Mouse (Mus musculus) kidney, postnatal 0 days (tissue): Measurements from ENCODE around the gene Mapkap1. TPM values are rescaled to one million over a fixed set of nuclear protein-coding genes. Genes with fewer than 3 reads are reported as not detected.

Experiments used
- ATAC-seq: fragments of 200-750 bp; cut with Nextera tagmentation; replicated peaks from 2 replicates; pipeline ENCODE4 v1.8.0; 2017; ENCODE audit warnings: low read depth, moderate number of reproducible peaks, moderate TSS enrichment, moderate library complexity; ENCODE audit not compliant: low FRiP score
- DNase-seq: peaks from one replicate; pipeline ENCODE4 v3.0.0-alpha.2; 2016; ENCODE audit warnings: low spot score
- H3K27ac ChIP-seq: fragments of 300-500 bp; sonication (generic); 2 replicates; pipeline ENCODE4 v1.5.1; 2014; ENCODE audit warnings: mild to moderate bottlenecking
- H3K27me3 ChIP-seq: fragments of 300-500 bp; sonication (generic); 2 replicates; pipeline ENCODE4 v1.6.1; 2014; ENCODE audit warnings: low read length, mixed read lengths; ENCODE audit not compliant: insufficient read depth
- H3K36me3 ChIP-seq: fragments of 300-500 bp; sonication (generic); 2 replicates; pipeline ENCODE4 v1.6.1; 2014; ENCODE audit warnings: low read length, mixed read lengths; ENCODE audit not compliant: insufficient read depth
- H3K4me1 ChIP-seq: fragments of 300-500 bp; sonication (generic); replicated peaks from 2 replicates; pipeline ENCODE4 v1.6.1; 2014; ENCODE audit warnings: antibody characterized with exemption, low read length, mixed read lengths; ENCODE audit not compliant: insufficient read depth
- H3K4me2 ChIP-seq: fragments of 300-500 bp; sonication (generic); 2 replicates; pipeline ENCODE4 v1.6.1; 2014; ENCODE audit warnings: mild to moderate bottlenecking, low read length, moderate library complexity, mixed read lengths
- H3K4me3 ChIP-seq: fragments of 300-500 bp; sonication (generic); replicated peaks from 2 replicates; pipeline ENCODE4 v1.5.1; 2014; ENCODE audit warnings: low read depth, low read length
- H3K9ac ChIP-seq: fragments of 300-500 bp; sonication (generic); 2 replicates; pipeline ENCODE4 v1.6.1; 2014; ENCODE audit warnings: low read depth, low read length
- H3K9me3 ChIP-seq: fragments of 300-500 bp; sonication (generic); replicated peaks from 2 replicates; pipeline ENCODE4 v1.6.1; 2016; ENCODE audit warnings: low read length, inconsistent platforms, mixed read lengths
- CTCF ChIP-seq: IDR thresholded peaks from 2 replicates; pipeline ENCODE4 v1.5.1; 2016; ENCODE audit warnings: antibody characterized with exemption, low read depth, mild to moderate bottlenecking, moderate library complexity
- WGBS: fragments of 180-500 bp; shearing (Covaris S2); extraction: QIAGEN DNeasy Blood & Tissue Kit; methylation state at CpG from one replicate; pipeline ENCODE4 v1.1.7; 2014; 5-methylcytosine and 5-hydroxymethylcytosine counted together
- polyA plus RNA-seq: library from polyadenylated mRNA; unstranded; fragments of >200 nt; fragmentation: Nextera tagmentation; extraction: Ambion mirVana; gene quantifications from 2 replicates; pipeline ENCODE4 v1.2.1, GENCODE M21; 2015

The Mapkap1 gene
- polyA plus RNA-seq, 1 experiment from 2014 or later, result 92.3 TPM

- ATAC-seq (no peak), DNase-seq (no peak)
- 77% methylated on average over 3 of the region's 3 CpGs for WGBS
- Histone ChIP-seq H3K27ac (no peak overlapping the region), H3K4me1 (peaks cover 5% of the 10 kb centered on the region; the same call in 1 of the 2 replicates), H3K4me2 (no peak overlapping the region), H3K36me3 (no peaks in the 10 kb centered on the region), H3K9me3 (no peaks in the 10 kb centered on the region), H3K9ac (no peak overlapping the region), H3K4me3 (no peak overlapping the region), H3K27me3 (no peaks in the 10 kb centered on the region)
- no peak for TF ChIP-seq CTCF
These were observed 139.7 kb downstream of the Mapkap1 start for GRCm38 (mm10) chr2:34546176-34546677.

- ATAC-seq (no peak), DNase-seq (no peak)
- no peaks in the 10 kb centered on the region for H3K27me3 ChIP-seq
- no peak for TF ChIP-seq CTCF
- no peak overlapping the region for H3K4me2 ChIP-seq
- H3K4me1 ChIP-seq, result peaks cover 11% of the 10 kb centered on the region; the same call in 1 of the 2 replicates
- H3K9ac ChIP-seq, result no peak overlapping the region
- no peaks in the 10 kb centered on the region for H3K36me3 ChIP-seq
- WGBS, result 89% methylated on average over 4 of the region's 4 CpGs
- H3K9me3 ChIP-seq, result no peaks in the 10 kb centered on the region
- no peak overlapping the region for H3K27ac ChIP-seq
- no peak overlapping the region for H3K4me3 ChIP-seq
These were observed 140.9 kb downstream of the Mapkap1 start for GRCm38 (mm10) chr2:34547516-34547915.

DNA sequence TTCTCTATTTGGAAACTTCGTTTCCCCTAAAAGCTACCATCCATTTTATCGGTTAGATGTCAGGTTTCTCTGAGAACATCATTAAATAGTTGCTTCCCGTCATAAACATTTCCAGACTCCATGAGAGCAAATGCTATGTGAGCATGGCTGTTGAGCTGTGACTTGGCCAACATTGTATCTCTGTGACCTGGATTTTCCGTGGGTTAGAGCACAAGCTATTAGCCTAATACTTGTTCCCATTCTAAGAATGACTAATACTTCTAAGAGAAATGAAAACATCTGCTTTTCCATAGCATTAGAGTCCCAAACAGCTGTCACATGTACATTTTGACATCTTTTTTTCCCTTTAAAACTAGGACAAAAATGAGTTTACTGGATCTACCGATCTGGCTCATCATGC is 142.4 kb downstream of the Mapkap1 start:
- no peak overlapping the region for H3K4me3 ChIP-seq
- no peak overlapping the region for H3K27ac ChIP-seq
- no peaks in the 10 kb centered on the region for H3K9me3 ChIP-seq
- no peak overlapping the region for H3K9ac ChIP-seq
- H3K4me2 ChIP-seq, result no peak overlapping the region
- ATAC-seq (no peak), DNase-seq (peak; percentile 54)
- WGBS, result 76% methylated on average over 5 of the region's 5 CpGs
- H3K36me3 ChIP-seq, result no peaks in the 10 kb centered on the region
- H3K27me3 ChIP-seq, result no peaks in the 10 kb centered on the region
- TF ChIP-seq CTCF, result no peak
- H3K4me1 ChIP-seq, result peaks cover 11% of the 10 kb centered on the region; the same call in 1 of the 2 replicates

GRCm38 (mm10) chr2:34549469-34549868 is 142.9 kb downstream of the Mapkap1 start:
- 65% methylated on average over 7 of the region's 7 CpGs for WGBS
- no peak for TF ChIP-seq CTCF
- no peak for ATAC-seq
- H3K27ac ChIP-seq, result peak overlapping the region; percentile 8; the same call in 1 of the 2 replicates
- no peaks in the 10 kb centered on the region for H3K36me3 ChIP-seq
- H3K9me3 ChIP-seq, result no peaks in the 10 kb centered on the region
- H3K9ac ChIP-seq, result no peak overlapping the region
- H3K4me1 ChIP-seq, result peaks cover 11% of the 10 kb centered on the region; the same call in 1 of the 2 replicates
- H3K27me3 ChIP-seq, result no peaks in the 10 kb centered on the region
- no peak for DNase-seq
- H3K4me3 ChIP-seq, result no peak overlapping the region
- no peak overlapping the region for H3K4me2 ChIP-seq

GRCm38 (mm10) chr2:34552772-34553171 is 146.2 kb downstream of the Mapkap1 start:
- 49% methylated on average over 2 of the region's 2 CpGs for WGBS
- Histone ChIP-seq H3K9ac (no peak overlapping the region), H3K27me3 (no peaks in the 10 kb centered on the region), H3K9me3 (no peaks in the 10 kb centered on the region), H3K27ac (no peak overlapping the region), H3K36me3 (no peaks in the 10 kb centered on the region), H3K4me2 (no peak overlapping the region), H3K4me3 (no peak overlapping the region), H3K4me1 (peaks cover 11% of the 10 kb centered on the region; the same call in 1 of the 2 replicates)
- no peak for TF ChIP-seq CTCF
- peak; percentile 57 for DNase-seq
- no peak for ATAC-seq

DNA sequence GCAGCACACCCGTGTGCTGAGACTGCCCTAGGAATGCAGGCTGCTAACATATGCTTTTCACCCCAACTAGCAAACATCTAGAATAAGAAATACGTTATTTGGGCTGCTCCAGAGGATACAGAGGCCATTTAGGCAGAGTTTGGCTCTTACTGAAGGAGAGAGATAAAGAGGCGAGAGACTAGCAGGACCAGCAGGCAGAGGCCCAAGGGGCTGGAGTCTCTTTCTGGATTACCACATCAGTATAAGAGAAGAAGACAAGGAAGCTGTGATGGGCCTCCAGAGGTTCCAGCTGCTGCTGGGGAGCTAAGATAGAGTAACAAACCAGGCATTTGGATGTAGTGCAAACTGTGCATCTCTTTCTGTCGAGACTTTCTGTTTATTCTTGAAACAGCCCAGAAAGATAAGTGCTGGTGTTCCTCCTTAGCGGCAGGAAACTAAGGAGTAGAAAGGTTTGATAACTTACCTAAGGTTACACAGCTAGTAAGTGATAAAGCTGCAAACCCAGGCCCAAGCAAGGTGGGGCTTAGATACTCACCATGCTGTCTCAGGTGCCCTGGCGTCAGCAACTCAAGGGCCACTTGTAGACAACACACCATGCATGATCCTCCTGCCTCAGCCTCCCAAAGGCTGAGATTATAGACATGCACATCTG is 147.1 kb downstream of the Mapkap1 start:
- Histone ChIP-seq H3K4me1 (peaks cover 11% of the 10 kb centered on the region; the same call in 1 of the 2 replicates), H3K4me3 (no peak overlapping the region), H3K36me3 (no peaks in the 10 kb centered on the region), H3K4me2 (no peak overlapping the region), H3K27ac (no peak overlapping the region), H3K27me3 (no peaks in the 10 kb centered on the region), H3K9ac (no peak overlapping the region), H3K9me3 (no peaks in the 10 kb centered on the region)
- DNase-seq (no peak), ATAC-seq (no peak)
- no peak for TF ChIP-seq CTCF
- 75% methylated on average over 6 of the region's 6 CpGs for WGBS

DNA sequence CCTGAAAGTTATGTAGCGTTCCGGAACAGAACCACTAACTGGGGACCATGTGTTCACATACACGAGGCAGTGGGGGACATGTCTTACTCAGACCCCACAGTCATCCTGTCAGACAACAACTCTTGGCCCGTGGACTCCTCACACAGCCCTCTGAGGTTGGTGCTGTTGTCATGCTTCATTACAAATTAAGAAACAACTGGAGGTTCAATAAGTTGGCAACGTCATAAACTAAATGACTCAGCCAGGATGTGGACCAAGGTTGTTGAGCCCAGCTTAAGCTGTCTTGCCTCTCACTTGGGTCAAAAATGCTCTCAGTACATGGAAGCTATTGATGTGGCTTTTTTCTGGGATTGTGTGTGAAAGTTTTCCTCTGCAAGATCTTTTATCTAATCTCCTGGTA is 153.6 kb downstream of the Mapkap1 start:
- H3K9ac ChIP-seq, result no peak overlapping the region
- no peaks in the 10 kb centered on the region for H3K9me3 ChIP-seq
- no peaks in the 10 kb centered on the region for H3K4me1 ChIP-seq
- no peaks in the 10 kb centered on the region for H3K36me3 ChIP-seq
- H3K27ac ChIP-seq, result no peak overlapping the region
- no peak for TF ChIP-seq CTCF
- no peak overlapping the region for H3K4me2 ChIP-seq
- DNase-seq (no peak), ATAC-seq (no peak)
- H3K27me3 ChIP-seq, result no peaks in the 10 kb centered on the region
- 60% methylated on average over 5 of the region's 5 CpGs for WGBS
- no peak overlapping the region for H3K4me3 ChIP-seq
